Mouse (Mus musculus) B cell, adult 67 days (primary cell): ENCODE measurements around the gene Tub. TPM values are rescaled to one million over a fixed set of nuclear protein-coding genes. Genes with fewer than 3 reads are reported as not detected.

Experiments used
- total RNA-seq, 2 experiments: library from RNA; stranded (reverse); gene quantifications; 4 replicates each; pipeline ENCODE4 v1.2.4; 2023

The Tub gene
- total RNA-seq = 1 to 10 TPM; 2.5 to 4.0 TPM

GRCm38 (mm10) chr7:108950312-108950761 is at the start of gene Tub:
Gene Tub, plus strand, starts transcription at chr7:108950338.

DNA sequence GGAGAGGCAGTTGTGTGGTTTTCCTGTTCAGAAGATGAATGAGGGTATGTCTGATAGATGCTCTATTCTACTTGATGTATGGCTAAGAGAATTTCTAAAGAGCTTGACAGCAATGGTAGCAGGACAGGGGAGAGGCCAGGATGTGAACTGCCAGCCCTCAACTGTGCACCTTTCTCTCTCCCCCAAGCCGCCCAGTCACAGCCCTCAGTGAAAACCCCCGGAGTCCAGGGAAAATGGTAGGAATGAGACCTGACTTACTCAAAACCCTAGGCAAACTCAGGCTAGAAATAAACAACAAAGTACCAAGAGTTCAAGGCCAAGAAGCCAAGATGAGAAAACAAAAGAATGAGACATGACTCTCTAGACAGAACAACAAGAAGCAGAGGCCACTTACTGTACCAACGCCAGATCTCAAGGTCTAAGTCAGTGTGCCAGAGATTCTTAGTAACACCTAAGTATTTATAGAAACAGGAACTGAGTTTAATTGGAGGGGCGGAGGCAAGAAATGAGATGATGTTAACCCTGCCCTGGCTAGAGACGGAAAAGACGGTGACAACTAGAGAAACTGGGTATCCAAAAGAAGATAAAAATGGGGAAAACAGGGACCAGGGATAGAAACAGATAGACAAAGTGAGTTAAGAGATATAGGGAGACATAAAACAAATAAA is 20.3 kb upstream of the Tub start, which contains the start of gene Nlrp10:
Nlrp10 (minus strand) TSS at position 453 of the 668 bp plus-strand sequence.

DNA sequence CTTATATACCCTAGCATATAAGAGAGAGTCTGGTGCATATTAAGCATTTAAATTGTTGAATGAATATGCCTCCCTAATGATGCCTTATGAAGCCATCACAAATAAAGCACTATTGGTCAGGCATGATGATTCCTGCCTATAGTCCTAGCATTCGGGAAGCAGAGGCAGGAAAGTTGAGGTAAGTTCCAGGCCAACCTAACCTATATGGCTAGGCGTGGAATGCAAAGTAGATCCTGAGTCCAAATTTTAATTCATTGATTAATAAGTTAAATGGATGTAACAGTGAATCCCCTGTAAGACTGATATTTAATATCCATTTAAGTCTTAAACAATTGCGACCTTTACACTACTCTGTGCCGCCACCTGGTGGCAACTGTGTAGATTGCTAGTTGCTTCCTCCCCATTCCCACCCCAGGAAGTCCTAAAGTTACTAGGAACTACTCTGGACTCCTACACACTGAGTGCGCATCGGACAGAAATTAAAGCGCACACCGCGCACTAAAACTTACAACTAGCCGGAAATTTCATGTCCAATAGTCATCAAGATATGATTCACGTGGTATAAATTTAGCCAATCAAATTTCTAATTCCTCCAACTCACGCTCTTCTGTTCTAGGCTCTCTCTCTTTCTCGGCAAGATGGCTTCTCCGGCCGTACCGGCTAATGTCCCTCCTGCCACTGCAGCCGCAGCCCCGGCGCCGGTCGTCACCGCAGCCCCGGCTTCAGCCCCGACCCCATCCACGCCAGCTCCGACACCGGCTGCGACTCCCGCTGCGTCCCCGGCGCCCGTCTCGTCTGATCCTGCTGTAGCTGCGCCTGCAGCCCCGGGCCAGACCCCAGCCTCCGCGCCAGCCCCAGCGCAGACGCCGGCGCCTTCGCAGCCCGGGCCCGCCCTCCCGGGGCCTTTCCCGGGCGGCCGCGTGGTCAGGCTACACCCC is 16.1 kb upstream of the Tub start, which contains the start of gene Eif3f:
Eif3f (plus strand) TSS at position 624 of the 938 bp plus-strand sequence.

DNA sequence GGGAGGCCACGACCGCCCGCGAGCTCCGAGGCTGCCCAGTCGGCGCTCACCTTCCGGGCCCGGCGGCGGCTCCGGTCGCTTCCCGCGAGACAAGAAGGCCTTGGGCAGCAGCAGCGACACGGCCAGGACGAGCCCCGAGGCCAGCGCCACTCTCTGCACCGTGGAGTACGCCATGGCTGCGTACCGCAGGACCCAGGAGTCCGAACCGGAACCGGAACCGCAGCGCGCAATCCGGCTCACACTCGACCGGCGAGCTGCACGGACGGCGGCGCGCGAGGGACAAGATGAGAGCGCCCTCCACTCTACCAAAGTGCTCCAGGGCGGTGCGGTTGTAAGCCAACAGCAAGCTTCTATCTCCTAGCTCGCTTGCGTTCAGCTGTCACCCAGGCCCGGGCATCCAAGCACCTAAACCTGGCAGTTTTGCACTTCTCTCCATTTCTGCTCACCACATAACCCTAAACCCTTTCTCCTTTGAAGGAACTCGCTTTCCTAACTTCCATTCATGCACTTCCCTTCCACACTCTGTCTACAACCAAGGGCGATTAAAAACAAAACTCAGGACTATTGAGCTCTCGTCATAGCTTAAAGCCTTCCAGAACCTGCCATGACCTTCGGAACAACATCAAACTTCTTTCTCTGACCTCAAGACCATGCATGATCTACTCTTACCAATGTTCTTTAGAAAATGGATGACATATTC is 133.1 kb downstream of the Tub start, which contains the start of gene Ric3:
Ric3 (minus strand) TSS at position 219 of the 700 bp plus-strand sequence.

Other genes starting within 250 kb of the Tub start
- gene Olfr512, start 237.0 kb upstream of the Tub start, total RNA-seq = not detected
- gene Olfr513, start 199.4 kb upstream of the Tub start, total RNA-seq = not detected
- not detected for gene Olfr514, start 124.3 kb upstream of the Tub start, total RNA-seq
- gene Olfr516, start 99.8 kb upstream of the Tub start, total RNA-seq = not detected
- gene Olfr517, start 78.0 kb upstream of the Tub start, total RNA-seq = not detected
- gene Olfr518, start 65.3 kb upstream of the Tub start, total RNA-seq = not detected
- gene Olfr519, start 55.9 kb upstream of the Tub start, total RNA-seq = not detected
- 1 to 10 TPM; 3.9 to 5.3 TPM for gene Nlrp10, start 20.2 kb upstream of the Tub start, total RNA-seq
- 100 to 1,000 TPM; 252 to 278 TPM for gene Eif3f, start 15.9 kb upstream of the Tub start, total RNA-seq
- gene Ric3, start 133.0 kb downstream of the Tub start, total RNA-seq = under 1 TPM; 0.36 to 0.70 TPM
- not detected for gene Lmo1, start 224.9 kb downstream of the Tub start, total RNA-seq